ENCODE assay signal across 18 mouse cellular contexts in the genomic region with DNA sequence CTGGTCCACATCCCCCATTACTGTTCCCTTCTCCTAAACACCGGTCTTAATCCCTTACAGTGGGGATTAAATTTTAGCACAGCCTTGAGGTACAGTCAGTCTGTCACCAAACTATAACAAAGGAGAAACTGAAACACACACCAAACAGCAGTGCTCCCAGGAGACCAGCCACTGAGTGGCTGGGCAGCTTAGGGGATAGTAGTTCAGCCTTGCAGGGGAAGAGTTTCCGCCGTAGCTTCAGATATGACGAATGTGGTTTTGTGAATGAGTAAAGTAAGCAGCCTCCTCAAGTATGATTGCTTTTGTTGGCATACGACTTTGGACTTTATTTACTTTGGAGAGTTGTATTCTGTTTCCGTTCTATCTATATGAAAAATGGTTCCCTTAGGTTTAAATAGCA.
DNase-seq lines count a peak whose midpoint lies in the region; ATAC-seq and TF ChIP-seq lines count a peak whose summit lies in the region.
"Had no signal": no experiment of that assay in that cellular context is flagged by ENCODE, and none has a peak within 500 bp of the region (broad histone marks: within the 10 kb centered on the region; RNA-seq: fewer than 3 reads in every experiment).

No protein-coding gene starts in this region.

- 66% methylated on average over 6 of the region's 6 CpGs for WGBS in heart, postnatal 0 days
- 71% methylated on average over 6 of the region's 6 CpGs for WGBS in heart, embryonic 12.5 days
- 82% methylated on average over 6 of the region's 6 CpGs for WGBS in midbrain, embryonic 13.5 days
- WGBS in midbrain, embryonic 15.5 days: 80% methylated on average over 6 of the region's 6 CpGs

- TF ChIP-seq EP300 in heart, postnatal 0 days (IDR thresholded peaks at IDR 0.05; ENCODE audit: low read depth): no peak

- no peak overlapping the region for H3K9ac ChIP-seq in heart, postnatal 0 days (replicated peaks; ENCODE audit: low read depth, low read length)
- H3K9ac ChIP-seq in heart, embryonic 12.5 days: no peak overlapping the region
- no peak overlapping the region for H3K9ac ChIP-seq in midbrain, embryonic 13.5 days (replicated peaks)
- no peak overlapping the region for H3K9ac ChIP-seq in midbrain, embryonic 15.5 days
- H3K9ac ChIP-seq: forebrain, embryonic 12.5 days; liver, postnatal 0 days had no signal

- no peak for TF ChIP-seq CTCF in heart, postnatal 0 days (IDR thresholded peaks at IDR 0.05; ENCODE audit: low read depth)

- H3K4me3 ChIP-seq in heart, postnatal 0 days (ENCODE audit: low read depth, low read length): no peak overlapping the region
- H3K4me3 ChIP-seq in heart, embryonic 12.5 days: no peak overlapping the region
- H3K4me3 ChIP-seq in midbrain, embryonic 13.5 days (replicated peaks): no peak overlapping the region
- no peak overlapping the region for H3K4me3 ChIP-seq in midbrain, embryonic 15.5 days
- H3K4me3 ChIP-seq: forebrain, embryonic 12.5 days had no signal

- peak; percentile 15 for DNase-seq in heart, postnatal 0 days (ENCODE audit: low spot score)
- DNase-seq in CD4-positive, CD25-positive, alpha-beta regulatory T cell, adult 2 months (ENCODE audit: low read depth, low spot score): peak; percentile 6
- peak; percentile 63 to 64 for DNase-seq in spleen, postnatal 36 days (ENCODE audit: low spot score in 2 of 2)
- no peak for DNase-seq in layer of hippocampus, postnatal 25 days (ENCODE audit: extremely low spot score in 1 of 2, low spot score in 1 of 2)
- DNase-seq: cerebellum, postnatal 14 days; embryo, embryonic 11 days; gastrocnemius, postnatal 25 days; heart, postnatal 36 days; layer of hippocampus, postnatal 36 days; liver; liver, postnatal 0 days; thymus, postnatal 36 days had no signal

- ATAC-seq in heart, postnatal 0 days (ENCODE audit: insufficient read depth, low read depth): no peak
- no peak for ATAC-seq in heart, embryonic 12.5 days (ENCODE audit: insufficient number of reproducible peaks, low FRiP score)
- ATAC-seq in midbrain, embryonic 13.5 days: no peak
- no peak for ATAC-seq in midbrain, embryonic 15.5 days (replicated peaks)
- ATAC-seq: hindbrain, postnatal 0 days; liver, postnatal 0 days had no signal

- H3K36me3 ChIP-seq in heart, postnatal 0 days (replicated peaks; ENCODE audit: control insufficient read depth, insufficient read depth, low read length): no peaks in the 10 kb centered on the region
- H3K36me3 ChIP-seq in heart, embryonic 12.5 days: no peaks in the 10 kb centered on the region
- H3K36me3 ChIP-seq in midbrain, embryonic 13.5 days: no peaks in the 10 kb centered on the region
- H3K36me3 ChIP-seq in midbrain, embryonic 15.5 days (replicated peaks): no peaks in the 10 kb centered on the region
- H3K36me3 ChIP-seq: forebrain, embryonic 12.5 days had no signal

- H3K27me3 ChIP-seq in heart, postnatal 0 days (ENCODE audit: control insufficient read depth, insufficient read depth, low read length): no peaks in the 10 kb centered on the region
- H3K27me3 ChIP-seq in heart, embryonic 12.5 days (replicated peaks): no peaks in the 10 kb centered on the region
- H3K27me3 ChIP-seq in midbrain, embryonic 13.5 days: no peaks in the 10 kb centered on the region
- no peaks in the 10 kb centered on the region for H3K27me3 ChIP-seq in midbrain, embryonic 15.5 days (replicated peaks)
- H3K27me3 ChIP-seq: forebrain, embryonic 12.5 days had no signal

- H3K27ac ChIP-seq in heart, postnatal 0 days (ENCODE audit: low read depth): no peak overlapping the region
- no peak overlapping the region for H3K27ac ChIP-seq in heart, embryonic 12.5 days (ENCODE audit: poor library complexity, severe bottlenecking)
- H3K27ac ChIP-seq in midbrain, embryonic 13.5 days: peak overlapping the region; percentile 20; the same call in 1 of the 2 replicates
- H3K27ac ChIP-seq in midbrain, embryonic 15.5 days: no peak overlapping the region
- H3K27ac ChIP-seq: forebrain, embryonic 12.5 days; hindbrain, postnatal 0 days had no signal

- H3K9me3 ChIP-seq in heart, postnatal 0 days (replicated peaks; ENCODE audit: control insufficient read depth, low read length): no peaks in the 10 kb centered on the region
- H3K9me3 ChIP-seq in heart, embryonic 12.5 days (replicated peaks): 0 out of 2 replicates have a peak, but pooled peaks cover 5% of the 10 kb centered on the region
- no peaks in the 10 kb centered on the region for H3K9me3 ChIP-seq in midbrain, embryonic 13.5 days
- H3K9me3 ChIP-seq in midbrain, embryonic 15.5 days: no peaks in the 10 kb centered on the region
- H3K9me3 ChIP-seq: forebrain, embryonic 12.5 days had no signal

- no peak overlapping the region for H3K4me2 ChIP-seq in heart, postnatal 0 days (ENCODE audit: low read depth, low read length)
- H3K4me2 ChIP-seq in heart, embryonic 12.5 days: no peak overlapping the region
- H3K4me2 ChIP-seq in midbrain, embryonic 13.5 days (replicated peaks): no peak overlapping the region
- H3K4me2 ChIP-seq in midbrain, embryonic 15.5 days: no peak overlapping the region
- H3K4me2 ChIP-seq: forebrain, embryonic 12.5 days; heart, embryonic 11.5 days had no signal

- no peaks in the 10 kb centered on the region; the same call in 1 of the 2 replicates for H3K4me1 ChIP-seq in heart, postnatal 0 days (ENCODE audit: control insufficient read depth, insufficient read depth)
- peaks cover 6% of the 10 kb centered on the region; the same call in 1 of the 2 replicates for H3K4me1 ChIP-seq in heart, embryonic 12.5 days (replicated peaks)
- peaks cover 8% of the 10 kb centered on the region for H3K4me1 ChIP-seq in midbrain, embryonic 13.5 days (replicated peaks)
- H3K4me1 ChIP-seq in midbrain, embryonic 15.5 days: peaks cover 7% of the 10 kb centered on the region; the same call in 1 of the 2 replicates

Comparison
In these comparisons a context has a peak if more than half of its experiments do, and no peak if none do; other contexts are left out.
1. DNase-seq: peak in heart, postnatal 0 days (single experiment), CD4-positive, CD25-positive, alpha-beta regulatory T cell, adult 2 months (single experiment) and spleen, postnatal 36 days (2 of 2); none in layer of hippocampus, postnatal 25 days (0 of 2).